Mouse (Mus musculus) cerebellum, adult 8-10 months (tissue): ENCODE measurements around the gene Dnmt3a.

Source experiments
- DNase-seq: peaks from one replicate; pipeline ENCODE4 v3.0.0; 2022

Gene Dnmt3a

DNA sequence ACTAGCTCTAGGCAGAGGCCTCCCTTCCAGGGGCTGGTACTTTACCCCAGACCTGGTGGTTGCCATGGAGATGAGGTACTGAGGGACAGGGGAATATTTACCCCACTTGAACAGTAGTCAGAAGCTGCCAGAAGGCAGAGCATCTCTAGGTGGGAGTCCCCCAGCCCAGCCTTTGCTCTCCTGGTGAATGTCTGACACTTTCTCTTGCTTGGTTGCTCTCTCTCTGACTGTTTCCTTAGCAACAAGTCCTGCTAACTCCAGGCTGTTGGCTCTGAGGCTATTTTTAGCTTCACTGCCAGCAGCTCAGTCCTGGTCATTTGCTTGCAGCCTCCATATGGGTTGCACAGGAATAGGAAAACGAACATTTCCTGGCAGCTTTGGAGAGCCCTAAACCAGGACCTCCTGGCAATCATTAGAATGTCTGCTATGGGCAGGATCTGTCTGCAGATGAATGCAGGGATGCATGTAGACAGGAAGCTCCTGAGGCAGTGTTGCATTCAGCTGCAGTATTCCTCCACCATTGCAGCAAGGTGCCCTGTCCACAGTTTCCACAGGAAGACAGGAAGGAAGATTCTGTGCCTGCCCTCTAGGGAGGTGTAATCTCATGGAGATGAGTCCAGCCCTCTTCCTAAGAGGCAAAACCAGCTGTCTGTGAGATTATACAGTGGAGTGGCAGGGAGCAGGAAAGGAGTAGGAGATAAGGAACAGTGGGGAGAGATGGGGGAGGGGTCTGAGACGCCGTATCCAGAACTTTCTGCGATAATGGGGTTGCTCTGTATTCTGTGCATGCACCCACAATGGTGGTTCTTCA lies 81.9 kb downstream of the Dnmt3a start:
- DNase-seq = peak; percentile 76

DNA sequence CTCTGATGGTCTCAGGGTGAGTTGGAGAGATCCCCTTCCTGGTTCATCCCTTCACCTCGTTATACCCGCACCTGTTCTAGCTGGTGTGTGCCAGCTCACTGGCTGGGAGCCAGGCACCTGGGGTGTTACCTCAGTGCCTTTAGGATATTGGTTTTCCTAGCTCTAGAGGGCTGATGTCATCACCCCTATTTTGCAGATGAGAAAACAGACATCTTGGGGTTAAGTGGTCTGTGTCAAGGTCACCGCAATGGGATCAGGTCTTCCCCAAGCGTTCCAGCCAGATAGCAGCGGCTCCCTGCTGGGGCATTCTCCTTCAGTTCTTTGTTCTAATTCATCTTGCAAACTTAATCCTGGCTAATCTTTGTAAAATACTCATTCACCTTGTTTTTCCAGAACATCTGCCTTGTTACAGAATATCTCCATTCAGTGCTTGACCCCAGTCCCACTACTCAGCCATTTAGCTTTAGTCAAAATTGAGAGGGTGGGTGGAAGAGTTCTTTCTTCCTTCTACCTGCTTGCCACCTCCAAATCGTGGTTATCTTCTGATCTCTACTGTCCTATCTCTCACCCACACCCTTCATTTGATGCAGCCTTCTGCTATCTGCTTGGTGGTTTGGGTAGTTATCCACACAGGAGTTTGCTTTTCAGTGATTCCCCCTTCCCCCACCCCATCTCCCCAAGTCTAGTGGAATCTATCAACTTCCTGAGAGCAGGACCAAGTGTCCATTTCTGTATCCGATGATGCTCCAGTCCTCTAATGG lies 84.2 kb downstream of the Dnmt3a start:
- DNase-seq = peak; percentile 87

DNA sequence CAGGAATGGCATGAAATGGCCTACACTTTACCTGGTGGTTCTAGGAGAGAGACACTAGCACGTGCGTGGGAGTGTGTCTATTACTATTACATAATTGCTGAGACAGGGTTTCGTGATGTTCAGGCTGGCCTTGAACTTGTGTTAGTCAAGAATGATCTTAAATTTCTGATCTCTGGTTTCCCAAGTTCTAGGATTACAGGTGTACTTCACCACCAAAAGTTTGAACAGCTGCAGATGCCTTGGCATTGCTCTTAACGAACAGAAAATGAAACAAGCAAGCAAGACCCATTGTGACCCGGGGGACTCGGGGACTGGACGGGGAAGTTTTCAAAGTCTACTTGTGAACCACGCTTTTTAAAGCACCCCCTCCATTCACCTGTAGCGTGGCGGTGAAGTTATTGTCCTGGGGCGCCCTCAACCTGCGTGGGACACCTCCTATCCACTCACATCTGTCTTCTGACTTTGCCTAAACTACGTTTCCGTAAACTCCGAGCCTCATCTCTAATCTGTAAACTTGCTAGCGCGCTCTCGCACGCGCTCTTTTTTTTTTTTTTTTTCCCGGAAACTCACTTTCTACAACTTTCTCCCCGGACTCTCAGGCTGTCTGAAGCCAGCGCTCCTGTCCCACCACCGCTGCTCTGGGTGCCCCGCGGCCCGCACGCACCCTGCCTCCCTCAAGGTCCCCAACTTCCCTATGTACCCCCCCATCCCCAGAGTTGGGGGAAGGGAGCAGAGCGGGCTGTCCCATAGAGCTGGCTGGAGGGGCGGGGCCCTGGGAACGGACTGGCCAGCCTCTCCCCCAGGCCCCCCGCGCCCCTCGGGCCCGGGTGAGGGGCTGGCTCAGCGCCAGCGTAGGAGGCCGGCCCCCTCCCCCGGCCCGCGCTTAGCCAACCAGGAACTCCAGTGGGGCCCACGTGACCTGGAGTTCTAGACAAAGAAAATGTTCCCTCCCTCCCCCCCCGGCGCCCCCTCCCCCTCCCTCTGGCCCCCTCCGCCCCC lies 85.2 kb downstream of the Dnmt3a start:
- DNase-seq = no peak

DNA sequence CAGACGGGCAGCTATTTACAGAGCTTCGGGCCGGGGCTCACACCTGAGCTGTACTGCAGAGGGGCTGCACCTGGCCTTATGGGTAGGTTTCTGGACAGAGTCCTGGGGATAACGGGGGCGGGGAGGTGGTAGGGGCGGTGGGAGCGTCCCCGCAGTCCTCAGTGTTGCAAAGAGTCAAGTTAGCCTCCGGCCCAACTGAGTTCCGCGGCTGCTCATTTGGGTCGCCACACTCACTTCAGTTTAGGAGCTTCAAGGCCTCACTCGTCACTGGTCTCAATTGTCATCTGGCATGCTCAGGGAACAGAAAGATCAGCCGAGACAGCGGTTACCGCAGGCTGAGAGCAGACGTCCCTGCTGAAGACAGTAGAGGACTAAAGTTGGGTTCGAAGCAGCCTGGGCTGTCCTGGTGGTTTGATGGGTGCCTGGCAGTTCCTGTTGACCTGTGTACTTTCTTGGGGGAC lies 86.0 kb downstream of the Dnmt3a start:
- no peak for DNase-seq

DNA sequence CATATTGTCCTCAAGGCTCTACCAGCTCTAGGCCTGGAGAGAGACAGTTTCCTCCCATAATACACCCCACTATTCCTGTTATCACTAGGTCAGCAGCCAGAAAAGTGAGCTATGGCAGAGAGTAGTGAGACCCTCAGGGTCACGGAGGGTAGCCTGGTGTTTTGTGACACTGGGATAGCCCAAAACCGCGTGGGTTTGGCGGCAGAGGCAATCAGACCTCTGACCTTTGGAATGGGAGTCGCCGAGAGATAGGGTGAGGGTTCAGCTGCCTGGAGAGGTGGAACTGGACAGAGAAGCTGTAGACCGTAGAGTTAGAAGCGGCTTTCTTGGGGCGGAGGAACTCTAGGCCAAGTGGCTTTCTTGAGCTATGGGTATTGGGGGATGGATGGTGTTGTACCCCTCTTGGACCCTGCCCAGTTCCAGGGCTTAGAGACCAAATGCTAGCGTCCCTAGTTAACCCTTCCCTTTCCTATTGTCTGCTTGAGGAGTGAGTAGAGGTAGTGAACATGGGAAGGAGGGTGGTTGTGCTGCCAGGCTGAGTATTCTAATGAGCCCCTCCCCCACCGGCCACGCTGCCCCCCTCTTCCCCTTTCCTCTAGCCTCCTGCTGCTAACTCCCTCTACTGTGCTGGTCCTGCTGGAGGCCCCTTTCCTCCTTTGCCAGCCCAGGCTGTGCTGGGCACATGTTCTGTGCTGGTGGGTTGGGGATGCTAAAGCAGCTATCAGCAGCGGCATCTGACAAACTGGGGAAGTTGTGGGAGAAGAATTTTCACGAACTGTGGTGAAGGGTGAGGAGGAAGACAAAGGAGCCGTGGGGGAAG lies 86.6 kb downstream of the Dnmt3a start:
- DNase-seq = no peak

DNA sequence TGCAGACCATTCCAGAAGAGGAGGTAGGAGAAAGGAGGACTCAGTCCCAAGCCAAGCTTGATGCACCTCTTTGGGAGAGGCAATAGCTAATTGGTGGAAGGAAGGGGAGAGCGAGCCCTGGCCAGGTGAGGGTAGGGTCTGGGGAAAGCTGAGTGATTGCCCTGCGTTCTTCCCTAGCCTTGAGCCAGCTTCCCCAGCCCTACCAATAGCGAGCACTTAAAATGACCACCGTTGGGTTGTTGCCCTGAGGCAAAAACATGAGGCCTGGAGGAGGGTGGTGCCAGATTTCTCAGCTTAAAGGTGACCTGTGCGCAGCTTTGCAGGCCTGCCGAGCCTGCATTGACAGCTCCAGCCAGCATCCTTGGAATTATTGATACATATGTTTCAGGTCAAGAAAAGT lies 87.5 kb downstream of the Dnmt3a start:
- no peak for DNase-seq

DNA sequence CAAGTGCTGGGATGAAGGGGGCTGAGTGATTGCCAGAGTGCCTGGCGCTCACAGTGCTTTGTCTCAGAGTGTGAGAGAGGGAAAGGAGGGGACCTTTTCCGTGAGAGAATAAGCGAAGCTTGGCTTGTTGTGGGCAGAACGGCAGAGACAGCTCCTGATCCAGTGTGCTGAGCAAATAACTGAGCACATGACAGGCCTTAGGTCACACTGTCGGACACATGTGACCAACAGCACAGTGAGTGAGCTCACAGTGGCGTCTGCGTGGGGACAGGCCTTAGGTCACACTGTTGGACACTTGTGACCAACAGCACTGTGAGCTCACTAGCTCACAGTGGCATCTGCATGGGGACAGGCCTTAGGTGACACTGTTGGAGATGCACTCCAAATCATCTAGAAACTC lies 88.7 kb downstream of the Dnmt3a start:
- no peak for DNase-seq

DNA sequence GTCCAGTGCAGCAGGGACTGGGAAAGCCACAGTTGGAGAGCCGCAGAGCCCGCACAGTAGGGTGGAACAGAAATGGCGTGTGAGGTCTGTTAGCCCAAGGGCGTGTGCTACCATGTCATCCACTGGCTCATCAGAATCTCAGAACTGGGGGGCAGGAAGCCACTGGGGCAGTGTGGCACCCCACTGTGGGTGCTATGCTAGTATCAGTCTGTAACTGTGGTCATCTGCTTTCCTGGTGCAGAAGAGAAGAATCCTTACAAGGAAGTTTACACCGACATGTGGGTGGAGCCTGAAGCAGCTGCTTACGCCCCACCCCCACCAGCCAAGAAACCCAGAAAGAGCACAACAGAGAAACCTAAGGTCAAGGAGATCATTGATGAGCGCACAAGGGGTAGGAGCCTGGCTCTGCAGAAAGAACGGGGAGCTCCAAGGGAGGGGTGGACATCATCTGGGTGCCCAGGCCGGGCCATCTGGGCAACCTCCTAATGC lies 91.3 kb downstream of the Dnmt3a start:
- DNase-seq = no peak

DNA sequence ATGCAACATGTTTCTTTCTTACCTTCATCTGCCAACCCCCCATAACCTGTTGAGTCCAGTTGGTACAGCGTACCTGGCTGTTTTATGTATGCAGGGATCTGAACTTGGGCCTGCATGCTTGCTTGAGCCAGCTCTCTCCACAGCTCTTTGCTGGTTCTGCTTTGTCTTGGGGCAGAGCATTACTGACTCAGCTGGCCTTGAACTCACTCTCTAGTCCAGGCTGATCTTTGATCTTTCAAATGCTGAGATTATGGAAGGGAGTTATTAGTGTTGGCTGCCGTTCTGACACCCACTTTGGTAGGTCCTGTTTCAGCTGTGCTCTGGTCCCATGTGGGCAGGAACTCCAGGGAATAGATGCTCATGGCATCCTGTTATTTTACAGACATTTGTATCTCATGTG lies 93.0 kb downstream of the Dnmt3a start:
- DNase-seq = no peak

DNA sequence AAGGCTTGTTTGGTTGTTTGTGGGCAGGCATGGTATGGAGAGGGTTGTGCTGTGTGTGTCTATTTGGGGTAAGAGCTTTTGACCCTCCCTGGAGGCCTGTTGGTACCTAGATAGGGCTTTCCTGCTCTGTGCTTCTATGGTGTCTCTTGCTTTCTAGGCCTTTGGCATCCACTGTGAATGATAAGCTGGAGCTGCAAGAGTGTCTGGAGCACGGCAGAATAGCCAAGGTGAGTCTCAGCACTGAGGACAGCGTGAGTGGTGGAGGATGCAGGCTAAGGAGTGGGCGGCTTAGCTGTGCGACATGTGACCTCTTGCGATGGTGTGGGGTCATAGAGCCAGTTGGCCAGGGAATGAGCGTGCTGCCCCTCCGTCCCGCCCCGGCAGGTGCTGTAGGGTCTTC lies 99.6 kb downstream of the Dnmt3a start:
- no peak for DNase-seq

DNA sequence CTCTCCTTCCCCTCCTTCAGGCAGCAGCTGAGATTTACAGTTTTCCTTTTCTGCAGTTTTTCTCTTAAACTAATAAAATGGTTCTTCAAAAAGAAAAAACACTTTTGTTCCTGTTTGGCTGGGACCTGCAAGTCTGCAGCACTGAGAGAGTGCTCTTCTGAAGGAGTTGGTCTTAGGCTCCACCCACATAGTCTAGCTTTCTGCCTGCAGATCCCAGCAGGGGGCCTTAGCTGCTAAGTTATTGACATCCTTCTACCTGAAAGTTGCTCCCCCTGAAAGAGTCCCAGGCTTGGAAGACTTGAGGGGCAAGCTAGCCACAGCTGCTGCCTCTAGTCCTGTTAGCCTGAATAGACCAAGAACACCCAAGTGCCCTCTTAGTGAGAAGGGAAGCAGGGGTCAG lies 100.5 kb downstream of the Dnmt3a start:
- DNase-seq = no peak

DNA sequence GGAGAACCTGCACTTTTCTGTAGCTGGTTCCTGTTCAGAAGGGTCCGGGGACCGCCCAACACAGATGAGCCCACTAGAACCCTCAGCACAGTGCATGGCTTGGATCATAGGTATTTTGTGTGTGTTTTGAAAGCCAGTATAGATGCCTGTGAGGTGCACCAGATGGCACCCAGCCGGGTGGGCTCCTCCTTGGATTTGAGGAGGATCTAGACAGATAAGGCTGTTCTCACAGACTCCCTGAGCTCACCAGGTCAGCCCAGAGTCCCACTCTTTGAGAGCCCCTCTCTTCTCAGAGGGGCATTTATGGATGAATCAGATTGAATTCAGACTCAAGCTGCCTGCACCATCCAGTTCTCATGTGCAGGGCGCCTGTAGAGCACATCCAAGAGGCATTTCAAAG lies 101.2 kb downstream of the Dnmt3a start:
- no peak for DNase-seq

DNA sequence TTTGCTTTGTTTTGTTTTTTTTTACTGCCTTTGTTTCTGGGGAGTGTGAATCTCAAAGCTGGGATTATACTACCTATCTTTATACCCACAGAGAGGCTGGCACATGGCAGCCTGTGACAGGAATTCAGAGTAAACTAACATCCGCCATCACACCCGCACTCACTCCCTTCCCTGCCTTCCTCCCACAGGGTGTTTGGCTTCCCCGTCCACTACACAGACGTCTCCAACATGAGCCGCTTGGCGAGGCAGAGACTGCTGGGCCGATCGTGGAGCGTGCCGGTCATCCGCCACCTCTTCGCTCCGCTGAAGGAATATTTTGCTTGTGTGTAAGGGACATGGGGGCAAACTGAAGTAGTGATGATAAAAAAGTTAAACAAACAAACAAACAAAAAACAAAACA lies 101.6 kb downstream of the Dnmt3a start:
- no peak for DNase-seq

DNA sequence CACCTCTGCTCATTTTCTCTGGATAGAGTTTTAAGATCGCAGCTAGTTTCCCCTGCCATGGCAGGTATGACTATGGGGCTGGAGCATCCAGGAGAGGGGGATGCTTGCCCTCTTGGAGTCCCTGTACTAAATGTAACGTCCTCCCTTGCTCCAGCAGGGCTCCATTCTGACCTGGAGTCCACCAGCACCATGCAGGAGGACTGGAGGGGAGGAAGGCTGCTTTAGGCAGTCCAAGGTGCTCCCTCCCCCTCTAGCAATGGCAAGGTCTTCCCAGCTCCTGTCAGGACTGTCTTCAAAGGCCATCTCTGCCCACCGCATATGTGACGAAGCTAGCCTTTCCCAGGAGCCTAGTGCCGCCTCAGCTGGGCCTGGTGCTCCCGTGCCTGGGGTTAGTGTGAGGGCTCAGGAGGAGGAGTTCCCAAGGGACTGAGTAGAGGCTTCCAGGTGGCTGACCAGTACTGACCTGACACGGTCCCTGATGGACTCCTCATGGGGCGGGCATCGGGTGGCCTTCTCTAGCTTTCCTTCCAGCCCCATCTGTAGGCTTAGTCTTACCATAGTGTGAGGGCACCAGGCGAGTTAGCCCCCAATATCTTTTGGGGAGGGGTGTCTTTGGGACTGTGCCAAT lies 104.8 kb downstream of the Dnmt3a start:
- peak; percentile 11 for DNase-seq

DNA sequence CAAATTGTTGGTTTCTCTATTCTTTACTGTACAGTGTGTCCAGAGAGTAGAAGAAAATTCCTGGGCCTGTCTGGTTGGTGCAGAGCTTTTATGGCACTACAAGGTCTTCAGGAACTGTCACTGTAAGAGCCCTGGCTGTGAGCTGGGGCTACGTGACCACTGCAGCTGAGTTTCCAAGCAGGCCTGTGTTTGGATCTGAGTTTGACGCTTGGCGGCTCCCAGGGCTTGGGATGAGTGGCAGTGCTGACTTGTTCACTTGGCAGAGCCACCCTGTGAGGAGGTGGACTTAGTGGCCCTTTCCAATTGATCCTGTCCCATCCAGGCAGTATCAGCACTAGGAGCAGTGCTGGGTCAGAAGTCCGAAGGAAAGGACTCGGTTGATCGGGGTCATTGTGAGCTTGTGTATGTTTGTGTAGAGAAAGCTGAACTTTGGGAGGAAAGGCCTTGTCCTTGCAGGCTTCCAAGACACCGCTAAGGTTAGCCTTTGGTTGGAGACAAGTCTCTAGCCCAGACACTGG lies 106.1 kb downstream of the Dnmt3a start:
- no peak for DNase-seq

DNA sequence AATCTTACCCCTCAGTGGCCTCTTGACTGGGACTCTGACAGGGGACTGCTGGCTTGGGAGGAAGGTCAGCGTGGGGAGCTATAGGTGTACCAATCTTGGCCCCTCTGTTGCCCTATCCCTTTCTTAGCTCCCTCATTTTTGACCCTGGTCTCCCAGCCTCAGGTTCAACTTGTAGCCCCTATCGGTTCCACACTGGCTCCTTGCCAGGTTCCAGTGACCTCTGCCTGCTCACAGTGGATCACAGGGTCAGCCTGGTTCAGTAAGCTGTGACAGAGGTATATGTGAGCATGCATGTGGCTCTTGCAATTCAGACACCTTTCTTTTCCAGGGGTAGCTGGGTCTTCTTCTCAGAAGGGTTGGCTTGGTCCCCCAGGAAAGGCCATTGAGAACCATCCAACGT lies 110.0 kb downstream of the Dnmt3a start:
- DNase-seq = peak; percentile 10

DNA sequence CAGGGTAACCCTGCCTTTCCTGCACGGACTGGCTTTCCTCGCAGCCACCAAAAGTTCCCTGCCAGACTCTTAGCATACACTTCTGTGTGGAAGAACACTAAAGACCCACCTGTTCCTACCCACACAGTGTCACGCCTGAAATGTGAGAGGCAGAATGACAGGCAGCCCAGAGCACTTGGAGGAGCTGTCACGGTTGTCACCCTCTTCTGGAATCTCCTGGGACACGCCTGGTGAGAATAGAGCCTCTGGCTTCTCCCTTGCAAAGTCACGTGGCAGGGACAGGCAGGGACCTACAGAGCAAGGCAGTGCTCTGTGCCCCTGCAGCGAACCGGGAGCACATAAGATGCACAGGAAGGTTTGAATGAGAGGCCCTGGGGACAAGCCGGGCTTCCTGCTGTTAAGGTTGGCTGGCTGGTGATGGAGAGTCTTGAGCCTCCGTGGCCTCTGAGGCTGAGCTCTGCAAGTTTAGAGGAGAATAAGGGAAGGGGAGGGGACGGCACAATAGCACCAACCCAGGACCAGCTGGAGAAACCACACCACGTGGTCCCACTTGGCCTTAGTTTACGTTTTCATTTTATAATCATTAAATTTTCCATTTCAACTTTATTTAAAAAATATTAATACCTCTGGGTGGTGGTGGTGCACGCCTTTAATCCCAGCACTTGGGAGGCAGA lies 112.0 kb downstream of the Dnmt3a start:
- no peak for DNase-seq

DNA sequence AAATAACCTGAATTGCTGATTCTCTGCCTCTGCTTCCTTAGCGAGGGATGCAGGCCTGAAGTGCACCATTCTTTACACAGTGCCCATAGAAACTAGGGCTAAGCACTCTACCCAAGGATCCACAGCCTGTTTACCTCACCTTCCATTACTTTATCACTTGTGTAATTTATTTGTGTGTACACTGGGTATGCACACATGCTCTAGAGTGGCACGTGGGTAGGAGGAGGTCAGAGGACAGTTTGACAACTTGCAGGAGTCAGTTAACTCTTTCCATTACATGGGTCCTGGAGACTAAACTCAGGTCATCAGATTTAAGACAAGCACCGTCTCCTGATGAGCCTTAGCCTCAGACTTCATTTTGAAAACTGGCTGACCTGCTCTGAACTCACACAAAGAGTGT lies 112.8 kb downstream of the Dnmt3a start:
- no peak for DNase-seq

DNA sequence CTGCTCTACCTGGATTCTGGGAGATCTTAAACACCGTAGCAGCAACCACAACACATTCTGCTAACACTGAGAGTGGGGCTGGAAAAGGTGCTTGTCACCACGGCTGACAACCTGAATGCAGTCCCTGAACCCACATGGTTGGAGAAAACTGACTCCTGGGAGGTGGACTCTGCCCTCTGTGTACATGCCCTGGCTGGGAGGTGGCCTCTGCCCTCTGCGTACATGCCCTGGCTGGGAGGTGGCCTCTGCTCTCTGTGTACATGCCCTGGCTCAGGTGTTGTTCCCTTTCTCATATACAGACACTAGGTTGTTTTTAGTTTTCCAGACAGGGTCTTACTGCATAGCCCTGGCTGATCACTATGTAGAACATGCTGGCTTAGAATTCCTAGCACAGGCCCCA lies 113.6 kb downstream of the Dnmt3a start:
- no peak for DNase-seq

DNA sequence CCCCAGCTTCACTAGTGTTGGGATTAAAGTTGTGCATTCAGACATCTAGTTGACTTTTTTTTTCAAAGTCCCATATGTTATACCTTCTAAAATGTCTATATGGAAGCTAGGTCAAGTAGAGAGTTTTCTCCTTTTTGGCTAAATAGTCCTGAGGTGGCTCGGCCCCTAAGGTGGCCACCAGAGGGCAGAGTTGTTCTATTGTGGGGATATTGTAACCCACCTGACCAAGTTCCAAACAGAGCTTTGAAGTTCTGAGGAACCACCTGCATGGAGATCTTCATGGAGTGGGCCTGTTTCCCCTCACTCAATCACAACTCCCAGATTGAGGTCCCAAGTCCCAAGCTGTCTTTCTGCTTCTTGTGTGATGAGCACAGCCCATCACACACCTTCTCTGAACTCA lies 120.3 kb downstream of the Dnmt3a start:
- peak; percentile 81 for DNase-seq

DNA sequence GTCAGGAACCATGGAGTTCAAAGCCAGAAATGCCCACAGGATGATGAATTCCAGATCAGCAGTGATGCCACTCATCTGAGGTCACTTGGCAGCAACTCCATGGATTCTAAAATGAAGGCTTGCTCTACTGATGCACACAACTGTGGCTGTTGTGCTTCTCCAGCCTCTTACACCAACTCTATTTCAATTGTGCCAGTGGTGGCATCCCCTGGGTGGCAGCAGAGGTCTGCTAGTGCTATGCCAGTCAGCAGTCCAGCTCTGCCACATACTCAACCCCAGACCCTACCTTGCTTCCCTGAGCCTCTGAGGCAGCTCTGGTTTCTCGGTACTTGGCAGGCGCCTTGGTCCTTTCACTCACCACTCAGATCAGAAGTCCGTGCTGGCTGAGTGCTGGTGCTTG lies 123.0 kb downstream of the Dnmt3a start:
- DNase-seq = no peak
